Mouse (Mus musculus) olfactory bulb, adult 2 months (tissue): ENCODE results near the gene Rhof.

ENCODE experiments used
- CTCF ChIP-seq: fragments of 200-500 bp; IDR thresholded peaks from 2 replicates; pipeline ENCODE4 v1.5.1; 2012; ENCODE audit warnings: low read depth, mild to moderate bottlenecking, low read length, moderate library complexity; ENCODE audit not compliant: insufficient read depth
- POLR2A ChIP-seq: fragments of 200-500 bp; IDR thresholded peaks from 2 replicates; pipeline ENCODE4 v1.6.1; 2012; ENCODE audit warnings: mild to moderate bottlenecking, low read depth, low read length, moderate library complexity; ENCODE audit not compliant: insufficient read depth

DNA sequence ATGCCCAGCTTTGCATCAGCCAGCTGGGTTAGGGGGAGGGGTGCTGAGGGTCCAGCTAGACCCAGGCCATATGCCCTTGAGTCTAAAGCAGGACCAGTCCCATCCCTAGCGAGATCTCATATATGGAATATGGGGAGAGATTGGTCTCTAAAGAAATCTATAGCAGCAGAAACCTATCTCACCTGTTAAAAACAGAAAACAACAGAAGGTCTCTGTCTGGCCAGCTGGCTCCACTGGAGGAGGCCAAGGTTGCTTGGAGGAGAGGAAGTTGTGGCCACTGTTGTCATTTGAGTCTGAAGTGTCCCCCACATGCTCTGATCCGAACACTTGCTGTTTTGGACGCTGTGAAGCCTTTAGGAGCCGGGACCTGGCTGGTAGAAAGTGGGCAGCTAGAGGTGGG, 43.7 kb downstream of the Rhof start:
- TF ChIP-seq POLR2A: no peak
- TF ChIP-seq CTCF: no peak
